Mouse (Mus musculus) thymus, postnatal 36 days (tissue): ENCODE measurements around the gene Cfap221.

Experiments
- DNase-seq, 2 experiments: peaks; one replicate each; pipeline ENCODE4 v3.0.0; 2022; ENCODE audit warnings: mixed read lengths in 2 of 2

Gene Cfap221

DNA sequence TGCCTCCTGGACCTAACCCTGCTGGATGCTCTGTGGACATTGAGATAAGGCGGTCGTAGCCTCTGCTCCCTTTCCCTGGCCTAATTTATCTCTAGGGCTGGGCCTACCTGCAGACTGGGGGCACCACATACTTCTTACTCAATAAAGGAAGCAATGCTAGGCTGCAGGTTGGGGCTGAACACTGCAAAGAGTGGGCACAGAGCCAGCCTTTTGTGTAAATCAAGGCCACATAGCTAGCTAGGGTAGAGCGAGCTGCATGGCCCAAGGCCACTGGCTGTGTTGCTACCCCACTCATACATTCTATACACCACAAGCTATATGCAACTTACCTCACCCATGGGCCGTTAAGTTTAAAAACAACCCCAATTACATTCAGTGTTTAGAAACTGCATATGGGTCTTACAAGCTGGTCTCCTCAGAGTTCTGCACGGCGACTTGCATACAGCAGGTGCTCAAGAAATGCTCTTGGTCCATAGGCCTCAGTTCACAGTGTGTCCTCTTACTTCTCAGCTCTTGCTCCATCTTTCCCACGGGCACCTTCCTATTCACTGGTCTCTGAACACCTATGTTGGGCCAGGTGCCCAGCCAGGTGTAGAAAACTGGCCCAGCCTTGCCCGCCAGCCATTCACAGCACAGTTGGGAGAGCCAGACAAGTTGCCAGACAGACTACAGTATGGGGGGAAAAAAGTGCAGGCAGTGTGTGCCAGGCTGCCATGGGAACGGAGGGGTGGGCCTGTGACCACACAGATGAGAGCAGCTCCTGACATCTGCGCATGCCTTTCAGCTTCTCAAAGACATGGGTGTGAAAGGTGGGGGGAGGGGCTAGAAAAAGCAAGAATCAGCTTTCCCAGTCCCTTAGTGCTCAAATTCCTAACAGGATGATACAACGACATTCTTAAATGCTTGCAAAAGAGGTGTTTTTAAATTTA, 97.6 kb downstream of the Cfap221 start:
- DNase-seq, result no peak

DNA sequence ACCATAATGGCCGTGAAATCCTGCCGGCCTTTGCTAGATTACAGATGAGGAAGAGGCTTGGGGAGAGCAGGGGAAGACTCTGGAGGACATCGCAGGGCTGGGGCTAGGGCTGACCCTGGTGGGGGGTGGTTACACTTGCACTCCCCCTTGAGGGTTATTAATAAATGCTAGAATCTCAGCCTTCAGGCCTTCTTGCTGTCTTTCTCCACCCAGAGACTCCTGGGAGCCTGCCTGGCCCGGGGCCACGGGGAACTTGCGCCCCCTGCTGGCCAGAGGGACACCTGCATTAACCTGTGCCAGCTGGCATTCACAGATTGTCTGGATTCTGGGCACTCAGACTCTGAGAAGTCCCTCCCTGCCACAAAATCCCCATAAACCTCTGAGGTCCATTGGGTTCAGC, 102.1 kb downstream of the Cfap221 start:
- peak; percentile 58 to 59 for DNase-seq

DNA sequence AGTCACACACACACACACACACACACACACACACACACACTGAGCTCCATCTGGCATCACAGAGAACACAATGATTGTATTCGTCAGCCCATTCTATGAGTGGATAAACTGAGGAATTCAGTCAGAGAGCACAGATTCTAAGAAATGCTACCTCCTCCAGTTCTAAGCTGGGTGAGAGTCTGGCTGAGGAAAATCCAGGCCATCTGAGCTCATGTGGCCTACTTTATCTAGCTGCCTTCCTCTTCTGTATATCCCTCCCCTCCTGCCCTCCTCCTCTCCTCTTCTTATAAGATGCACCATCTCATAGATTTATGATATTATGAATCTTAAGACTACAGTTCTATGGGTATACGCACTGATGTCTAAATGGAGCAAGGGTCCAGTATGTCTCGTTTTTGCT, 103.4 kb downstream of the Cfap221 start:
- no peak for DNase-seq

DNA sequence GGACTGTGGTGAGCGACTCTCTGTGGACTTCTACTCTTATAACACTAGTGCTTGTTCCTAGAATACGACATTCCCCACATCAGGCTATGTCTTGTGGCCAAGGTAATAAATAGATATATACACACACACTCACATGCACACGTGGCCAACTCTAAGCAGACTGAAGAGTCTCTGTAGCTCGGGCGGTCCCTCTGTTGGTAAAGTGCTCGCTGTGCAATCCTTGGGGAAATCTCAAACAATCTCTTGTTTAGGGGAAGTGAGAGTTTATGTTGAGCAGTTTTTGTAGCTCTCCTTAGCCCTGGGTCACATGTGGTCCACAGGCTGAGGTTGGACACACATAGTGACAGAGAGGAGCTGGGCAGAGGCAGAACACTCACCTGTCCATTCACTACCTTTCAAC, 104.1 kb downstream of the Cfap221 start:
- DNase-seq, result no peak

DNA sequence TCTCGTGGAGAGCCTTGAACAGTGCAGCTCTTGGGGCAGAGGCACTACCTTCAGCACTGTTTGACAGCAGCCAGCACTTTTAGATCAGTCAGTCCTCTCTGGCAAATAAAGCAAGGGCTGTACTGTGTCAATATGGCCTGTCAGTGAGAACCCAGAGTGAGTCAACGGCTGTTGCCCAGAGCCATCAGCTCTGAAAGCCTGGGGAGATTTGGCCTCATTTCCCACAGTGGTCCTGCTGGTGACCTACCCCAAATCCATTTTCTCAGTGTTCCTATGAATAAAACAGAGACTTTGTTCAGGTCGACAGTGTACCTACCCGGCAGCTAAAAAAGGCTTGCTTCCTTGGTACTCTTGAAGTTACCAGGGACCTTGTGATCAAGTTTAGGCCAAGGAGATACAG, 105.2 kb downstream of the Cfap221 start:
- no peak for DNase-seq

DNA sequence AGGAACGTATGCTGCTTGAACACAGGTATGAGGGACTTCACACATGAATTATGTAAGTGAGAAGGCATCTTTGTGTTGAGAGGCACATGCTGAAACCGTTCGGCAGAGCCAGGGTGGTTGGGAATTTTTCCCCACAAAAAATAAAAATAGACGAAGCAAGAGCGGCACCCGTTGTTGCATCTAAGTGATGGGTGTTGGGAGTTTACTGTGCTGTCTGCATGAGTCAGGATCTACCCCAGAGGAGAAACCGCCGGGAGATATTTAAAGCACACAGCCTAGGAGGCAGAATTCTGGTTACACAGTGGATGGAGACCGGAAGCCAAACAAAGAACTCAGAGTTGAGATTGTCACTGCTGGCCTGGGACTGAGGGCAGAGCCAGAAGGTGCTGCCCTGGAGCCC, 105.9 kb downstream of the Cfap221 start:
- no peak for DNase-seq

DNA sequence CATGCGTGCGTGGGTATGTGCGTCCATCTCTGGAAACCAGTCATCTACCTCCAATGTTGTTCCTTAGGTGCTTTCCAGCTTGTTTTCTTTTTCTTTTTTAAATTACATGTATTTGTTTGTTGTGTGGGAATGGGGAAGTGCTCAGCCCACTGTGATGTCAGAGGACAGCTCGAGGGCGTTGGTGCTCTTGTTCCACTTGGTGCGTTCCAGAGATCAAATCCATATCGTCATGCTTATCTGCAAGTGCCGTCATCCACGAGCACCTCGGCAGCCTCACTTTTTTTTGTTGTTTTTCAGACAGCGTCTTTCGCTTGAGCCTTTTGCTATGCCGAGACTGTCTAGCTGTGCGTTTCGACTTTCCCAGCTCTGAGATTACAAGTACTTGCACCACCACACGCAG, 107.7 kb downstream of the Cfap221 start:
- DNase-seq, result no peak

DNA sequence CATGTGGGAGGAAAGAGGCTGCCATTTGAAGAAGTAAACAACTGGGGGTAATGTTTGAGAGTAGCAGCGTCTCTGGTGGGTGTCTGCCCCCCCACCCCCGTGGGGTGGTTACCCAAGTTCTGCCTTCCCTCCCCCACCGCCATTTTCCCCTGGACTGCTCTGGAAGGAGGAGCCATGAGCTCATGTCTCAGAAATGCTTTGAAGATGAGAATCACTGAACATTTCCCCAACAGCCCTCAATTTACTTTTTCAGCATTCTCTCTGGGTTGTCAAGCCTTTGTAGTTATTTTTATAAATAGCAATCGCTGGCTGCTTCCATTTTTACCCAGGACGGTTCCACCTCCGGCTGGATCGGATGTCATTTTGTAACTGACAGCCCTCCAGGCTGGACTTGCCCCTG, 110.7 kb downstream of the Cfap221 start:
- no peak for DNase-seq

DNA sequence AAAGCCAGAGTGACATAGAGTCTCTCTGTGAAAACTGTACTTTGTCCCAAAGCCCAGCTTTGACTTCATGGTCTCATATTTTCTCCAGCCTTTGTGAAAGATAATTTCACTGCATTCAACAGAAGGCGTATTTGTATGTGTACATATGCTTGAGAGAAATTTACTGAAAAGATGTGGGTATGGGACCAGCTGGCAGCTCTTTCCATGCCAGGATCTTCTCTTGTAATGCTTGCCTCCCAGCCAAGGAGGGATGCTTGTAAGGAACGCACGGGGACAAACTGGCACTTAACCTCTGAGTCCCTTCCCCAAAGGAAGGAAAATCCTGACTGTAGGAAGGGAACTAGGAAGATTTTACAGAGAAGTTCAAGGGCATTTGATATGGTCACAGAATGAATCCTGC, 112.8 kb downstream of the Cfap221 start:
- no peak for DNase-seq

DNA sequence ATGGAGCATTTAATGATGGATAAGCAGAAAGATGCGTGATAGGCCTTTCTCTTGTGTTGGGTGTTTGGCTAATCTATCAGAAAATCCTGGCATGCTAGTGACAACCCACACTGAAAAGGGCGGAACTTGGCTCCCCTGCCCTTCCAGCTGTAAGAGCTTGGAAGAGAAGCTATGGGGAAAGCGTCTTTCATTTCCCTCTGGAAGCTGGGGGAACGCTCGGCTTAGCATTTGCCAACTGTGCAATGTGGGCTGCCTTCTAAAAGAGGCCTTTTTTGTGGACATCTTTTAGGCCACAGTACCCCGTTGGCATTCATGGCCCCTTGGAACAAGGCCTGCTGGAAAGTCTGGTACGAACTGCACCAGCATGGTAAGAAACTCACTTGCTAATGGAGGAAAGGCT, 118.1 kb downstream of the Cfap221 start:
- DNase-seq, result no peak

DNA sequence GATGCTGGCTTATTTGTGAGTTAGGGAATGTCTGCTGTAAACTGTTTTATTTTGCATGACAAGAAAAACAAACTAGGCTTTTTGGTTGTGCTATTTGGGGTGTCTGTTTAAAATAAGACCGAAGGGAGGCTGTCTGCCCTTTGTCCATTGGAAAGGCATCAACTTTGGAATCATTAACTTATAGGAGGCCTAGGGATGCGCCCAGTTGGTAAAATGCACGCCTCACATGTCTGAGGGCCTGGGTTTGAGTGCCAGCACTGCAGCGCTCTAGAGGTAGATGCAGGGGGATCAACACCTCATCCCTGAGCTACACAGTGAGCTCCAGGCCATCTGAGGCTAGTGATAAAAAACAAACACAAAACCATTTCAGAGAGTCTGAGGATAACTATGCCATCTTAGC, 119.6 kb downstream of the Cfap221 start:
- no peak for DNase-seq
